24 mouse cellular contexts compared by ENCODE assay signal in genomic region chr6:142859946-142860345, GRCm38 (mm10). TPM values are rescaled to one million over a fixed set of nuclear protein-coding genes. Genes with fewer than 3 reads are reported as not detected.
"Had no signal": no experiment of that assay in that cellular context is flagged by ENCODE, and none has a peak within 500 bp of the region (broad histone marks: within the 10 kb centered on the region; RNA-seq: fewer than 3 reads in every experiment).

No protein-coding gene starts in this region.

- H3K27ac ChIP-seq: gastrocnemius, adult 2 months; heart, embryonic 10.5 days; hindbrain, embryonic 10.5 days; hindbrain, embryonic 12.5 days; hindbrain, embryonic 14.5 days; intestine, embryonic 15.5 days; layer of hippocampus, adult 2 months; left cerebral cortex, adult 2 months; limb, embryonic 13.5 days; limb, embryonic 15.5 days; liver, embryonic 12.5 days; liver, embryonic 14.5 days had no signal

- H3K4me3 ChIP-seq: gastrocnemius, adult 2 months; heart, embryonic 10.5 days; heart, embryonic 12.5 days; hindbrain, embryonic 10.5 days; hindbrain, embryonic 12.5 days; intestine, embryonic 15.5 days; layer of hippocampus, adult 2 months; left cerebral cortex, adult 2 months; limb, embryonic 13.5 days; limb, embryonic 15.5 days; liver, embryonic 12.5 days had no signal

- H3K36me3 ChIP-seq: heart, embryonic 10.5 days; heart, embryonic 12.5 days; hindbrain, embryonic 12.5 days; intestine, embryonic 15.5 days; limb, embryonic 13.5 days; limb, embryonic 15.5 days; liver, embryonic 12.5 days had no signal

- H3K4me1 ChIP-seq: heart, embryonic 12.5 days; liver, embryonic 12.5 days had no signal

- H3K9ac ChIP-seq: heart, embryonic 12.5 days; hindbrain, embryonic 12.5 days; hindbrain, embryonic 14.5 days; intestine, embryonic 15.5 days; limb, embryonic 13.5 days; limb, embryonic 15.5 days; liver, embryonic 12.5 days; liver, embryonic 14.5 days had no signal

- H3K4me2 ChIP-seq: heart, embryonic 12.5 days; hindbrain, embryonic 12.5 days; hindbrain, embryonic 14.5 days; intestine, embryonic 15.5 days; limb, embryonic 13.5 days; limb, embryonic 15.5 days; liver, embryonic 12.5 days had no signal

- ATAC-seq: hindbrain, embryonic 16.5 days; inflammation-experienced regulatory T-cells, adult 6 months; intestine, embryonic 15.5 days; intestine, postnatal 0 days; liver, embryonic 12.5 days had no signal

- H3K9me3 ChIP-seq: heart, embryonic 10.5 days; hindbrain, embryonic 10.5 days; hindbrain, embryonic 12.5 days; intestine, embryonic 15.5 days; limb, embryonic 13.5 days; limb, embryonic 15.5 days; liver, embryonic 12.5 days had no signal

- DNase-seq: gastrocnemius, adult 2 months; gastrocnemius, postnatal 10 days; gastrocnemius, postnatal 25 days; heart, adult 18-20 months; heart, postnatal 10 days; heart, postnatal 4 days; kidney, postnatal 10 days had no signal

- H3K27me3 ChIP-seq: heart, embryonic 12.5 days; hindbrain, embryonic 12.5 days; intestine, embryonic 15.5 days; limb, embryonic 13.5 days; limb, embryonic 15.5 days; liver, embryonic 12.5 days had no signal

RNA-seq across cellular contexts. Expression of gene Sult6b2, which starts 55.6 kb away (rescaled TPM):
- polyA plus RNA-seq: heart, embryonic 10.5 days; hindbrain, embryonic 12.5 days; hindbrain, embryonic 14.5 days; inflammation-experienced regulatory T-cells, adult 6 months; kidney, embryonic 16.5 days; limb, embryonic 11.5 days; limb, embryonic 13.5 days; liver, embryonic 12.5 days; liver, embryonic 14.5 days had no signal
